Mouse (Mus musculus) hindlimb bud, embryonic 11.5 days (tissue): ENCODE measurements around the gene Chtop.

ENCODE experiments used
- DNase-seq: peaks from one replicate; pipeline ENCODE4 v3.0.0-alpha.2; 2012; ENCODE audit warnings: low read depth, low spot score; ENCODE audit errors: extremely low spot score

The Chtop gene

DNA sequence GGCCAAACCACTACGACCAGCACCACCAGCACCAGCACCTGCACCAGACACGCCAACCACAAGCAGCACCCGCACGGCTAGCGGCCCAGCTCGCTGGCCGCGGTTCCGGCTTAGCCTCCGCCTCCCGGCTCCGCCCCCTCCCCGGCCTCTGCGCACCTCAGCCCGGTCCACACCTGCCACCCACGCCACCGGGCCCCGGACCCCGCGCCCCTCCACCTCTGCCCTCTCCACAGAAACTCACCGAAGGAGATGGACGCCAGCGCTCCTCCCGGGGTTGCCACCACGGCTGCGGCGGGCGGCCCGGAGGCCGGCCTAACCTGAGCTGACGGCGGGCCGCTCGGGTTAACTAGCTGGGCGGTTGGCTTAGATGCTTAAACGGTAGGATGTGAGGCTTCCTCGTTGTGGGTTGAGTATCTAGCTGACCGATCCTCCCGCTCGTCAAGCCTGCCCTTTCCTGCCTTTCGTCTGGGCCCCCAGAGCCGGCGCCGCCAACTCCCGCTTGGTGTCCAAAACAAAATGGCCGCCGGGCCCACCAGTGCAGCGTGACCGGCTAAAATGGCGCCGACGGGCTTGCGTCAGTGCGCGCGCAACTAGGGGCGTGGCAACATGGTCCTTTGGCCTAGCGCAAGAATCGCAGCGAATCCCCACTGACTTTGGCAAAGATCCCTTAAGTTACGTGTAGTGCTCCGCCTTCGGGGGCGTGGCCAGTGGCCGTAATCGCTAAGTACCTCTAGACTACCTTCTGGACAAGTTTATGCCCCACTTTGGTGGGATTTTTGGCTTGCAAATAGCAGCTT, at the start of gene Chtop:
Gene Chtop (minus strand): TSS at position 549 of the 797 bp plus-strand sequence.
- DNase-seq, result peak; percentile 96

DNA sequence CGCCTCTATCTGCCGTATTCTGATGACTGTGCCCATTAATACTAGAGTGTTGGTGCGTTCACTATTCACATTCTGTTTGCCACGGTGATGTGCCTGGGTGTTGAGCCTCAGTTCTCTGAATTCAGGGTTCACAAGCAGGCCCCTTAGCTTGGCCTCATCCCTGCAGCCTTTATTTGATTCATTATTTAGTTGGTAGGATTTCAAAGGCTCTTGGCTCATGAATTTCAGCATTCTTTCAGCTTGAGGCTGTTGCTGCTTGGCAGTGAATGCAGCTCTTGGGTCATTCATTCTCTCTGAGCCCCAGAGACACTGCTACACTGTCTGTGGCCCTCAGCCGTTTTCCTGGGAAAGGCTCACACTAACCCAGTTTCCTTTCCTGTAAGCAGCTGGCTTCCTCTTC, 46.7 kb upstream of the Chtop start:
- DNase-seq, result no peak

DNA sequence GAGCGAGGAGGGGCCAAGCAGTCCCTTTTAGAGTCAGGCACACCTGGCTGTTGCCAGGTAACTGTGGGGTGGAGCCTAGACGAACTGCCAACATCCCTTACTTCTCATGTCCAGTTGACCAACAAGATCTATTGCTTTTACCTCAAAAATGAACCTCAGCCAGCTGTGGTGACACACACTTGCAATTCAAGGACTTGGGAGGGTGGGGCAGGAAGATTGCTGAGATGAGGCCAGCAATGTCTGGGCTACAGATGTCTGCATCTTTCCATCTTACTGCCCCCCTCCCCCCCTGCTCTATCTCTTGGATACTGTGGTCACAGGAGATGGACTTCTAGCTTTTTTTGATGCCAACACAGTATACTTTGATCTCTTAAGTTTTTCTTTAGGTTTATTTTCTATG, 42.9 kb upstream of the Chtop start:
- DNase-seq, result no peak

DNA sequence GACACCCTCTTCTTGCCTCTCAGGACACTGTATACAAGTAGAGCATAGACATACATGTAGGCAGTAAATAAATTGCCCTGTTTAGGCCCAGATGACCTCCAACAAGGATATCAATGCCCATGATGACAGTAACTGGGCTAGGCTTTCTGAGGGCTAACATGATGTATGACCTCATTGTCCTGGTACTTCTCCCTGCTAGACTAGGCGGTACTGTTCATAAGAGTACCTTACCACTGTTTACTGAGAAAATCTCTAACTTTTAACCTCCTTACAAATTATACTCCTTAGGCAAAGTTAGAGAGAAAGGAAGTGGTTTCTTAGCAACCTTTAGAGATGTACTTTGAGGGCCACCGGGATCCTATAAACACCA, 41.1 kb upstream of the Chtop start:
- DNase-seq, result no peak

DNA sequence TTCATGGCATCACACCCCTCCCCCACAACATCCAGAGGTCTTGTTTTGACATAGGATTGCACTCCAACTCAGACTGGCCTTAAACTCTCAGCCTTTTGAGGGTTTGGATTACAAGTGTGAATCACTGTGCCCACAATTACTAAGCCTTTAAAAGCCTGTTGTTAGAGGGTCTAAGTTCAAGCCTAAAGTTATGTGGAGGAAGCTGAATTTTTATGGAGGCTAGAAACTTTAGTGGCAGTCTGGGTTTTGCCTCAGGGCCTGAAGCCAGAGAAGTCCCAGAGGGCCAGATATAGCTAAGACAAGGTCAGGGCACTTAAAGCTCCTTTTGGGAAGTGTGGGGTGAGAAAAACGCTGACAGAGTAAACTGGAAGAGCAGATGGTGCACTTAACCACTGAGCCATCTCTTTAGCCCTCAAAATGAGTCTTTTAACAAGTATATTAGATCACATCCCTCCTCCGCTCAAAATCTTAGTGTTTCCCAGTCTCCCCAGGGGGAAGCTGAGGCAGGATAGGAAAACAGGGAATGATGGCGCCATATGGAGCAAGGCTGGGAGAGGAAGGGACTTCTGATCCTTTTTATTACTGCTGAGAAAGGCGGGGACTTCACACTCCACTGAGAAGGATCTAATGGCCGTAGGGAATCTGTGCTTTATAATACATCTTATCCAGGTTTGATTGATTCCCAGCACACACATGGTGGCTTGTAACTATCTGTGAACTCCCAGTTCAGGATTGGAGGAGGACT, 40.5 kb upstream of the Chtop start:
- DNase-seq, result no peak

DNA sequence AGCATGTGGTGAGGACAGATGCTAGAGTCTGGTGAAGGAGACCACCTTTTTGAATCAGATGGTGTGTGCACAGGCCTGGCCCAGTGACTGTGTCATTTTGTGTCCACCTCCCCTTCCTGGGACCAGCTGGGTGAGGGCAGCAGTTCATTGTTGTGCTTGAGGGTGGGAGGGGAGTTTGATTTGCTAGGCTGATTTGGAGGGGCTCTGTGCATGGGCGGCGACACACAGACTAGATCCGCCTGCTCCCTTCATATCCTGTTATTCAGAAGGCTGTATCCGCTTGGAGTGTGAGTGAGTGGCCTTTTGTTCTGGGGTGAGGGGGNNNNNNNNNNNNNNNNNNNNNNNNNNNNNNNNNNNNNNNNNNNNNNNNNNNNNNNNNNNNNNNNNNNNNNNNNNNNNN, 31.6 kb upstream of the Chtop start:
- no peak for DNase-seq

DNA sequence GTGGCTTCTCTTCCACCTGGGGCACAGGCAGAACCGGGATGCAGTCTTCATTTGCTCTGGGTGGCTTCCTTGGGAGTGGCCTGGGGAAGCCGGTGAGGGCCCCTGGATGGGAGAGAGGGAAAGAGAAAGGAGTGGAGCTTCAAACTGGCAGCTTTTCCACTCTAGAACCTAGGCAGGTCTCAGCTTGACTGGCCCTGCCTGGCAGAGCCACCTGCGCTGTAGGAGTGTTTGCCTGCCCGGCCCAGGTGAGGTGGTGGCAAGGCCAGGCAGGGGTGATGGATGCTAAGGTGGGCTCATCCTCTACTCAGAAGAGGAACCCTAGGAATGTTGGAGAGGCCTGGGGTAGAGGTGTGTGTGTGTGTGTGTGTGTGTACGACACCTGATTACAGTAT, 28.6 kb upstream of the Chtop start:
- DNase-seq, result no peak

DNA sequence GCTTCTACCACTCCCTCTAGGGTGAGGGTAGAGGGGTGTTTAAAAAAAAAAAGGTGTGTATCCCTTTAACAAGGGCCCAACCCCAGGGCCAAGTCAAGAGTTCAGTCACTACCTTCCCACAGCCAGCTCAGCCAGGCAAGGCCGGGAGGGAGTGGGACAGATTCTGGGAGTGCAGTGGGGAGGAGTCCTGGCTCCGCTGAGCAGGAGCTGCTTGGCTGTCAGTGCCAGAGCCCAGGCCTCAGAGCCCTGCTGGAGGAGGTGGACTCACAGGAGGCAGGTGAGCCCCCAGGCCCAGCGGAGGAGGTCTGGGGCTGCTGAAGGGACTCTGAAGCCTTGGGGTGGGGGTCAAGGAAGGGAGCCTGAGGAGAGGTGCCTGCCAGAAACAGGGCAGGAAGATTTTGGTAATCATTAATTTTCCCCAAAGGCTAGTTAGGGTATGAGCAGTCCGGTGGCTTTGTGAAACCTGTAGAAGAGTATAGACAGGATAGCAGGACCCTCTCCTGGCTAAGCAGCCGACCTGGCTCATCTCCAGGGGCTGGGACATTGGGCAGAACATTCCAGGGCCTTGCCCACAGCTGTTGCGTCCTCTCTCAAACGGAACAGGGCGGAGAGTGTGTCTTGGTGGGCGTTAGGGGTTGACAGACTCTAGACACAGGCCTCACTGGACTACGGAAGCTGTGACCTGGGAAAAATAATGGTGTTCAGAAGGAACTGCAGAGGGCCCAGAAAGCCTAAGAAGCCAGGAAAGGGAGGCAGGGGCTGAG, 28.0 kb upstream of the Chtop start, which contains the start of gene S100a16:
Gene S100a16 (plus strand): TSS at position 114 of the 764 bp plus-strand sequence.
- no peak for DNase-seq

DNA sequence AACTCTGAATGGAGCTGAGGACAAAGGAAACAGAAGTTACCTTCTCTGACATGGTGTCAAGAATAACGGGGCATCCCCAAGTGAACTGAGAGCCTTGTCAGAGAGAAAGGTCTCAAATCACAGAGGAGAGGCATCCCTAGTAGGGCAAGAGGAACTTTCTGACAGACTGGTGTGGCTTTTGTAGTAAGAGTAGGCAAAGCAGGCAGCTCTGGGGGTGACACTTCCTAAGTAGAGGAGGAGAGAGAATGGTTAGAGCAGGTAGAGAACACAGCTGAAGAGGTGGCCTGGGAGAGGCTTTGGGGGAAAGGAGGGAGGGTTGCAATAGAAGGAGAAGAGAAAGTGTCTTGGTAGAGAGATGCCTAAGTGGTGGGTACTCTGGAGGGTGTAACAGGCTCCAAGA, 26.1 kb upstream of the Chtop start:
- DNase-seq, result no peak

DNA sequence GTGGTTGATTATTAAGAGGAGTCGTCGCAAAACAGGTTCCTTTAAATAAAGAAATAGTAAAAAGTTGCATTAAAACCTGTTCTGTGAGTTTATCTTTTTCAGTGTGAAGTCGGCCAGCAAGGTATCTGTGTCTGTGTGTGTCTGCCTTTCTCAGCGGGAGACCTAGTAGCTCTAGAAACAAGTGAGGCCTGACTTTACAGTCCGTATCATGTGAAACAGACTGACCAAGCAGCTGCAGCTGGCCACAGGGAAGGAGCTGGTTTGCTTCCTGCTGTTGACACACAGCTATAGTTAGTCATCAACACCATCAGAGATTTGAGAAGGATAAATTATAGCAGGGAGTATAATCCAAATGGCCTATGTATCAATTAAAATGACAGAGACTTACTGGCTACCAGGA, 22.4 kb upstream of the Chtop start:
- no peak for DNase-seq

DNA sequence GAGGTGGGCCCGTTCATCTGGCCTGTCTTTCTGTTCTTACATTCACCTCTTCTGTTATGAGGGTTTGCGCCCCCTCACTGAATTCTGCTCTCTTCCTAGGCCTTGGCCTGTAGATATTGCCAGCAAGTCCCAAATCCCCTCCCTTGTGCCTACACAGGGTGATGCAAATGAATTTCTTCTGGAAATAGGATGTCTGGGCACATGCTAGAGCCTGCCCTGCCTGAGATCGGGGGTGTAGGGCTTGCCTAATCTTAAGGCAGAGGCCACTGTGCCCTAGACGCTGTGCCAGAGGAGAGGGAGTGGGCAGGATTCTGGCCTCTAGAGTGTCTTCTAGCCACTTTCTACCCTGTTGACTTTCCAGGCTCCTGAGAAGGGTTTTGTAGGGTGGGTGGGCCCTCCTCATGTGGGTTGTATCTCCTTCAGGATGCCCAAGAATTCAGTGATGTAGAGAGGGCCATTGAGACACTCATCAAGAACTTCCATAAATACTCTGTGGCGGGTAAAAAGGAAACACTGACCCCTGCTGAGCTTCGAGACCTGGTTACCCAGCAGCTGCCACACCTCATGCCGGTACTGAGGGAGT, 18.1 kb upstream of the Chtop start:
- DNase-seq, result no peak

DNA sequence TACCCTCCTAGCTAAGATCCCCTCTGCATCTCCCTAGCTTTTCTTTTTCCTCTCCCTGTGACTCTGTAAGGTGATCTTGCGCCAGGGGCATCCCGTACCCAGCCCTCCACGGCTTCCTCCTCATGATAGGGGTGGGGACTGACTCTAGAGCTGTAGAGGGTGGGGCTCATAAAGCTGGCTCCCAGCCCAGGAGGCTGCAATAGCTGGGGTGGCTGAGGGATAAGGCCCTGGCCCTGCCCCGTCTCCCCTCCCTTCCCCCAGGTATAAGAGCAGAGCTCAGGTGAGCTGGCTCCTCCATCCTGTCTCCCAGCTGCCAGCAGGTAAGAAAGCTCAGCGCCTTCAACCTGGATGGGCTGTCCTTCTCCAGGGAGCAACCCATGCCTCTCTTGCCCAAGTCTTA, 17.3 kb upstream of the Chtop start, which contains the start of gene S100a14:
Gene S100a14 (plus strand): TSS at position 277 of the 400 bp plus-strand sequence.
- no peak for DNase-seq

DNA sequence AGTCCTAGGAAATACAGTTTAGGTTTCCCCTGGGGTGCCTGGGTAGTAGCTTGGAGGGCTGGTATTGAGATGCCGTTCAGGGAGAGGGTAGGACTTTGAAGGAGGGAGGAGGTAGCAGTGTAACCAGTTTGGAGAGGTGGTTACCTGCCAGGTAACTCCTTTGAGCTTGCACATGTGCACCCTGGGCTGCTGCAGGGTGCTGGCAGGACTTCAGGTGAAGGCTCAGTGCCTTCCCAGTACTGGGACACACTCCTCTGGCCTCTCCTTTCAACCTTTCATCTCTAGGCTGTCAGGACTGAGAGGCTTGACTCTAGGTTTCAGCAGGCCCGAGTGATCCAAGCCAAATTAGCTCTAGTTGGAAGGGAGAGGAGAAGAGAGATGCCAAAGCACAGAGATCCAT, 16.8 kb upstream of the Chtop start:
- no peak for DNase-seq

DNA sequence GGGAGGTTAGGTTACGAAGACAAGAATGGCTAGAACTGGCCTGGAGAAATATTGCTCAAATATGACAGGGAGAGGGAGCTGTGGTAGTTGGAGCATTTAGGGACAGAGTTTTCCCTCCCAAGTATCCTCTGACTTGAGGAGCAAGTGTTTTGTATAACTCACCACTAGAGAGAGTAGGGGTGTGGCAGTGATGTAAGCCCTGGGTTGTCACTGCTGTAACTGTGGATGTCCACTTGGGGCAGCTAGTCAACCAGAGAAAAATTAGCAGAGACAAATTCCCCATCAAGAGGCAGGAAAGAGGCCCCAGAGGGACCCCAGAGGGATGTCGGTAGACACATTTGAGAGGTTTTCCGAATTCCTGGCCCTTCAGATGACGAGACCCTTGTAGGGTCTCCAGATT, 16.1 kb upstream of the Chtop start:
- DNase-seq, result no peak

DNA sequence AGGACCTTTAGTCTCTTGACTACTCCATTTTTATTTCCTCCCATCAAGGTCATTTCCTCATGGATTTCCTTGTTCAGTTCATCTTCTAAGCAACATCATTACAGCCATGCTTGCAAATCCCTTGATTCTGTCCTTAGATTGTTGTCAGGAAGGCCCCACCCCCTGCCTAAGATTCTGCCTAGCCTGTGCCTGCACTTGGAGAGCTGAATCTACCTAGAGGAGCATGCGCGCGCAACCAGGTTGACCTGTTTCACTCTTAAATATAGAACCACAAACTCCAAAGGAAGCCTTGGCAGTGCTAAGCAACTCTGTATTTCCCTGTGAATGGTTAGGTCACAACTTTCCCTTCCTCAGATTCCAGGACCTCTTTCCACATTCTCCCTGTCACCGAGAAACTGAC, 8.4 kb upstream of the Chtop start:
- no peak for DNase-seq

DNA sequence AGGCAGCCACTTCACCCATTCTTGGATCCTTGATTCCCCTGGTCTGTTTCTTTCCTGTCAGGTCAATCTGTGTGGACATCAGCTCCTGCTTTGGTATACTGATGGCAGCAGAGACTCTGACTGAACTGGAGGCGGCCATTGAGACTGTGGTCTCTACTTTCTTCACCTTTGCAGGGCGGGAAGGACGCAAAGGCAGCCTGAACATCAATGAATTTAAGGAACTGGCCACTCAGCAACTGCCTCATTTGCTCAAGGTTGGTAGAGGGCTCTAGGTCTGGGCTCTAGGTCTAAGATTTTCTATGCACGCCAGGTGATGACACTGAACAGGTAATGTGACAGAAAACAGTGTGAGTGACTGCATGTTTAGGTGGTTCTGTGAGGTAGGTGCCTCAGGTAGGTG, 6.5 kb upstream of the Chtop start:
- no peak for DNase-seq

DNA sequence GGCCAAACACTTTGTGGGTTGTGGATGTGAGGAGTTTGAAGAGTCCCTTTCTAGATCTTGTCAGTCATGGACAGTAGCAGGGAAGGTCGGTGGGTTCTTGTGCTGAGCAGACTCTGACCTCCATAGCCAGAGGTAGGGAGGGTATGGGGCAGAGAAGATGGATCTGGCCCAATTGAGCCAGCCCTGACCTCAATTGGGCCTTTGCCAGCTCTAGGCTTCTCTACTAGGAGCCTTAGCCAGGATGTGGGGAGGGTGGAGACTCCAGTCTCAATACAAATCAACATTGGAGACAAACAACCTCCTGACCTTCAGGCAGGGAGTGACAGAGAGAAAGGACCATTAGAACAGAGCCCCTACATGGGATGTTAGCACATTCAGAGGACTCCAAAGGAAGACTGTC, 5.9 kb upstream of the Chtop start:
- no peak for DNase-seq

DNA sequence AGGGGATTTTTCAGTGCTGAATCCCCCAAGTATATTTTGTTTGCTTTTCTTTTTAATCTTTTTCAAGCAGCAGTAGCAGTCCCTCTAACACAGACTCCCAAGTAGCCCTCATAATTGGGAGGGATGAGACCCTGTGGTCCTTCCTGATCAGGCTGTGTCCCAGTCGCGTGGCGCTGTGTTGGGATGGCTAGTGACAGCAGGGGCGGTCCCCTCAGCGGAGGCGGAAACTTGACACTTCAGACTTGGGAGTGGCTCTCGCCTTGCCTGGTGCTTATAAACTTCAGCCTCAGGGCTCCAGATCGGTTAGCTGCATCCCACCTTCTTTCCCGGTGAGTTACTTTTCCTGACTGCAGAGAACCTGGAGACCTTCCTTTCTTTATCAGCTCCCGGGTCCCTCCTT, 5.4 kb upstream of the Chtop start:
- no peak for DNase-seq

DNA sequence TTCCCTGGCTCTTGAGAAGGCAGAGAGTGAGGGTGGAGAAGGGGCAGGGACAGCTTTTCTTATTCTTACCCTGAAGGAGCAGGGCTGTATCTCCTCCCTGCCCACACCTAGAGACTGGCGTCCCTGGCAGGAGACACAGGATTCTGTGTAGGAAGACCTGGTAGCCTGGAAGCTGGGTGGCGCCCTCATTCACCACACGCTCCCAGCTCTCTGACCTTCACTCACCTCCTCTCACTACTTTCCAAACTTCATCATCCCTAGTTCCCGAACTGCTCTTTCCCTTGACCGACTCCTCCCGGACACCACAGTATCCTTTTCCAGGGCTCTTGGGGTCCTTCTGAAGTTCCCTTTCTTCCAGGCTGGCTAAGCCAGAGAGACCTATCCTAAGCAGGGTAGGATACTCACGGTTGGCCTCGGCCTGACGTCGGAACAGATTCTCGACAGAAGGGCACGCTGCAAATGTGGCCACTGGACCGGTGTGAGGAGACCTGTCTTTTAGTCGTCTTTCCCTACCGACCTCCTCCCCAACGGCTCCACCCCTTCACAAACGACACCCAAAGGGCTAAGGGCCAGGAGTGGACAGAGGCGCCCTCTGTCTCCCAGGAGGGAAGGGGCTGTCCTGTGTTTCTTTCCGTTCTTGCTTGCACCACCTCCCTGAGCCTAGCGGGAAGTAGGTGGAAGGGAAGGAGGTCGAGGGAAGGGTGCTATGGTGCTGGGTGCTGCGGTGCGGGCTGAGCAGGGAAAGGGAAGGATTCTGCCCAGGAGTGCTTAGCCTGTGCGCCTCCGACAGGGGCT, 4.7 kb upstream of the Chtop start, which contains the start of the genes S100a1 and S100a13:
Gene S100a1 (minus strand): TSS at position 597 of the 795 bp plus-strand sequence.
Gene S100a13 (plus strand): TSS at position 640 of the 795 bp plus-strand sequence.
- DNase-seq, result no peak

DNA sequence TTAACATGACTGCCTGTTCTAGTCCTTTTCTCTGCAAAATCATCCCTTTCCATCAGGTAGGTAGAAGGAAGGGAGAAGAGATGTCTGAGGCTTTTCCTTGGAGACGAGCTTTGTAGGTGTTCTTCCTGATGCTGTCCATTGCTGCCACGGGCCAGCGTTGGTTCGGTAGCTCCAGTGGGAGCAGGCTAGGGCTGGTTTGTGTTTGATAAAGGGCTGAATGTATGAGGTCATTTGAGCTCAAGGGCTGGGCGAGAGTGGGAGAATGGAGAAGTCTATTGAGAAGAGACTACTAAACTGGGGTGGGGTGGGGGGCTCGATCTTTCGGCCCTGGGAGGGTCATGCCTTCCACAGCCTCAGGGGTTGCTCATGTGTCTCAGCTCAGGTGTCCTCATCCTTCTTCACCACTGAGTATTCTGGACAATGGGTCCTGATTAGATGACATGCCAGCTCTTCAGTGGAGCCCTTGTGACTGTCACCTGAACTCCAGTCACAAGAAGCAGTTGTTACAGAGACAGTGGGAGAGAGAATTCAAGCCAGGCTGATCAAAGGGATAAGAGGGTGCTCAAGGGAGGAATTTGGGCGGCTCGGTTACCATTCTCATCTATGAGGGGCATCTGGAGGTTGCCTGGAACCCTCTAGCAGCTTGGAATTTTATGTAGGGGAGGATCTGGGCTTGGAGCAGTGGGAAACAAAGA, 3.8 kb upstream of the Chtop start:
- no peak for DNase-seq
